Mouse (Mus musculus): ENCODE measurements around the gene Pum1.

DNA sequence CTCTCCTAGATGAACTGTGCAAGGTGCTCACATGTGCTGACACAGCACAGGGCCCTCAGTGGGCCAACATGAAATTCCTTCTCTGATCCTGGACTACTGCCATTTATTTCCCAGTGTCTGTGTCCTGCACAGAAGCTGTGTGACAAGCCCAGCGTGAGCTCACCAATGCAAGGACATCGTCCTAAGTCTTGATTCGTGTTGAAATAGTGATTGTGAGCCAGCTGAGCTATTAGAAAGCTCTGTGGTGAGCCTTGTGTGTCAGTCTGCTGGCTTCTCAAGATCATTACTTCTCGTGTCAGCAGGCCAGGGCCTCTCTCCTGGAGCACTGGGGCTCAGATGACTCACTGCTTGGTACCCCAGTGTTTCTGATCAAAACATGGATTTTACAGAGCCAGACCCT, 110.8 kb downstream of the Pum1 start:
- TF ChIP-seq CTCF (IDR thresholded peaks at IDR 0.05; ENCODE audit: low read depth) (no peak), EP300 (IDR thresholded peaks at IDR 0.05; ENCODE audit: low read depth) (no peak)
